Mouse (Mus musculus): ENCODE data around the gene Nfkbiz.
"Not testable (repeated sequence)": the region's sequence is repeated elsewhere in the genome, so short reads cannot be mapped to it uniquely, and the experiment has no call there.

Nfkbiz gene

GRCm38 (mm10) chr16:55843919-55844318, 5.2 kb upstream of the Nfkbiz start:
- DNase-seq (ENCODE audit: low read depth, low spot score): no peak
- H3K27me3 ChIP-seq (ENCODE audit: control insufficient read depth, insufficient read depth, low read length, poor library complexity, severe bottlenecking): no peaks in the 10 kb centered on the region
- peaks cover 10% of the 10 kb centered on the region; the same call in 1 of the 2 replicates for H3K36me3 ChIP-seq (ENCODE audit: control insufficient read depth, insufficient read depth, low read length, poor library complexity, severe bottlenecking)

DNA sequence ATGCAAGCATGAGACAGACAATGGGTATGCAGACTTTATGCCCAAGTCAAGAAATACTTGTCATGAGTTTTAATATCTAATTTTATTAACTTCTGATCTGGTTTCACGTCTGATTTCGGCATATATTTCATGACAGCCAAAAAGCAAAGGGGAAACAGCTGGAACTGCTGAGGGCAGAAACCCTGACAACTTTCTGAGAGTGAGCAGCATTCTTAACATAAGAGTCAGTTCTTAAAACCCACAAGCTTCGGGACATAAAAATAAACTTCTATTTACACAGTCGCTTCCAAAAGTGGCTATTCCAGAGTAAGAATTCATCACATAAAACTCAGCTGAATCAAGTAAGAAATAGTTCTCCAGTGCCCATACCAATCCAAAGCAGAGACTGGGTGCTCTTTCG, 4.4 kb upstream of the Nfkbiz start:
- DNase-seq (ENCODE audit: low read depth, low spot score): no peak
- peaks cover 10% of the 10 kb centered on the region; the same call in 1 of the 2 replicates for H3K36me3 ChIP-seq (ENCODE audit: control insufficient read depth, insufficient read depth, low read length, poor library complexity, severe bottlenecking)
- no peaks in the 10 kb centered on the region for H3K27me3 ChIP-seq (ENCODE audit: control insufficient read depth, insufficient read depth, low read length, poor library complexity, severe bottlenecking)

GRCm38 (mm10) chr16:55841506-55841905, 2.8 kb upstream of the Nfkbiz start:
- no peak for DNase-seq (ENCODE audit: low read depth, low spot score)
- Histone ChIP-seq H3K36me3 (ENCODE audit: control insufficient read depth, insufficient read depth, low read length, poor library complexity, severe bottlenecking) (peaks cover 10% of the 10 kb centered on the region; the same call in 1 of the 2 replicates), H3K27me3 (ENCODE audit: control insufficient read depth, insufficient read depth, low read length, poor library complexity, severe bottlenecking) (no peaks in the 10 kb centered on the region)

- no peaks in the 10 kb centered on the region for H3K27me3 ChIP-seq (ENCODE audit: control insufficient read depth, insufficient read depth, low read length, poor library complexity, severe bottlenecking)
- DNase-seq (ENCODE audit: low read depth, low spot score): no peak
- H3K36me3 ChIP-seq (ENCODE audit: control insufficient read depth, insufficient read depth, low read length, poor library complexity, severe bottlenecking): peaks cover 3% of the 10 kb centered on the region; the same call in 1 of the 2 replicates
Observed at GRCm38 (mm10) chr16:55838129-55838509, 580 bp downstream of the Nfkbiz start.

- not testable (repeated sequence) for H3K36me3 ChIP-seq (ENCODE audit: control insufficient read depth, insufficient read depth, low read length, poor library complexity, severe bottlenecking); DNase-seq (ENCODE audit: low read depth, low spot score); H3K27me3 ChIP-seq (ENCODE audit: control insufficient read depth, insufficient read depth, low read length, poor library complexity, severe bottlenecking)
Observed at GRCm38 (mm10) chr16:55837653-55838052, 1.0 kb downstream of the Nfkbiz start.

DNA sequence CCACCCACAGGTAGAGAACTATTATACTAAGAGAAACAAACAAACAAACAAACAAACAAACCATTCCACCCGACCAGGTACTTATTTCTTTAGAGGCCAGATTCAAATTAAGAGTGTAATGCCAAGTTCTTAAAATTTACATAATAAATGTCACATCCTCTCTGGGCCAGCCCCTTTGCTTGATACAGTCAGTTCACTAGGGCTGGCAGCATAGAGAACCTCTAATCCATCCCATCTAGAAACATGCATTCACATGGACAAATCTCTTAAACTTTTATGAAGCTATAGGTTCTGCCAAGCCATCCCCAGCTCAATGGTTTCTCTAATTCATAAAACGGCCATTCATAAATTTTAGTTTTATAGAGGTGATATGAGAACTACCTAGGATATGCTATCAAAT, 1.5 kb downstream of the Nfkbiz start:
- DNase-seq (ENCODE audit: low read depth, low spot score): peak; percentile 49

DNA sequence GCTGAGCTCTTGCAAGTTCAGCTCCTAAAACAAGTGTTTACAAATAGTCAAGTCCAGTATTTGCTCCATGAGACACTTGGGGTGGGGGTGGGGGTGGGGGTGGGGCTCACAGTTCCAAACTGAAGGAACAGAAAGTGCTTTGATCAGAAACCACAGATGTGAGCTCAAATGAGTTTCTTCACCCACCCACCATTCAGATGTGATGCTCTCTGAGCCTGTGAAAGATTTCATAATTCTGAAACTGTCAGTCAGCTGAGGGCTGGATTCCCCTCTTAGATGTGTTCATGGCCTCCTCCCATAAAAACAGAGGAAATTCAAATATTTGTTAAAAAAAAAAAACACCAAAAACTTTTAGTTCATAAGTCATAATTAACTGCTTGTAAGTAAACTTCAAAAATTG, 2.9 kb downstream of the Nfkbiz start:
- H3K36me3 ChIP-seq (ENCODE audit: control insufficient read depth, insufficient read depth, low read length, poor library complexity, severe bottlenecking): no peaks in the 10 kb centered on the region
- no peaks in the 10 kb centered on the region for H3K27me3 ChIP-seq (ENCODE audit: control insufficient read depth, insufficient read depth, low read length, poor library complexity, severe bottlenecking)
- DNase-seq (ENCODE audit: low read depth, low spot score): no peak

More for the DNA sequence above, 1.5 kb downstream of the Nfkbiz start:
- Histone ChIP-seq H3K36me3 (ENCODE audit: control insufficient read depth, insufficient read depth, low read length, poor library complexity, severe bottlenecking) (no peaks in the 10 kb centered on the region), H3K27me3 (ENCODE audit: control insufficient read depth, insufficient read depth, low read length, poor library complexity, severe bottlenecking) (no peaks in the 10 kb centered on the region)

DNA sequence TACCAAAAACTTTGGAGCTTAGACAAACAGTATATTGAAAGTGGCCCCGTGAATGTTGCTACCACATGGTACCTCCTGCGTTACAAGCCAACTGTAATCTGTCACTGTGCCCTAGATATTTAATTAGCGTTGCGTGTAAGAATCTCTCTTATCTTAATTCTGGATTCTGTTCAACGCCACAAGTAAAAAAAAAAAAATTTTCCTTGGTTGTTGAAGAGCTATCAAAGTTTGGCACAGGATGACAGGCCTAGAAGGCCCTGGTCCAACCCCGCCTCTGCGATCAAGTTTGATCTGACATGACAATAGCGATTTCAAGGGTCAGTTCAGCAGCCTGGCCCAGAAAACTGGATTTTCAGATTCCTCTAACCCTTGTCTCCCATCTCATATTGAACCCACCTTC, 6.1 kb downstream of the Nfkbiz start:
- no peak for DNase-seq (ENCODE audit: low read depth, low spot score)
- H3K27me3 ChIP-seq (ENCODE audit: control insufficient read depth, insufficient read depth, low read length, poor library complexity, severe bottlenecking): no peaks in the 10 kb centered on the region
- H3K36me3 ChIP-seq (ENCODE audit: control insufficient read depth, insufficient read depth, low read length, poor library complexity, severe bottlenecking): no peaks in the 10 kb centered on the region

DNA sequence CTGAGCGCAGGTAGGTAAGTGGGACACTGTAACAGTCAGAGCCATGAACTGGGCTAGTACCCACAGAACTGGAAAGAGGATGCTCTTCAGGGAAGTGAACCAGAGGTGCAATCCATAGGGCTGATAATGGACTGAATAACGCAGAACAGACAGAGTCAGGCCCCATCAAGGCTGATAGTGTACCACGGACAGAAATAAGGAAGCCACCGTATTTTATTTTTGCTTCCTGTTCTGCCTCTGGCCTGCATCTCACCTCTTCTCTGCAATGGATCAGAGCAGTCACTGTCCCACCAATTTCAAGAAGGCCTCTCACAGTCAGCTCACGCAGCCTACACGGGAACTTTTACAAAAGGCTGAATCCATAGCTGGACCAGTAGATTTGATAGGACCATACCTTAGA, 6.7 kb downstream of the Nfkbiz start:
- Histone ChIP-seq H3K27me3 (ENCODE audit: control insufficient read depth, insufficient read depth, low read length, poor library complexity, severe bottlenecking) (no peaks in the 10 kb centered on the region), H3K36me3 (ENCODE audit: control insufficient read depth, insufficient read depth, low read length, poor library complexity, severe bottlenecking) (no peaks in the 10 kb centered on the region)
- DNase-seq (ENCODE audit: low read depth, low spot score): no peak

- H3K27me3 ChIP-seq (ENCODE audit: control insufficient read depth, insufficient read depth, low read length, poor library complexity, severe bottlenecking): no peaks in the 10 kb centered on the region
- no peaks in the 10 kb centered on the region for H3K36me3 ChIP-seq (ENCODE audit: control insufficient read depth, insufficient read depth, low read length, poor library complexity, severe bottlenecking)
- no peak for DNase-seq (ENCODE audit: low read depth, low spot score)
Observed at GRCm38 (mm10) chr16:55831451-55831850, 7.2 kb downstream of the Nfkbiz start.

DNA sequence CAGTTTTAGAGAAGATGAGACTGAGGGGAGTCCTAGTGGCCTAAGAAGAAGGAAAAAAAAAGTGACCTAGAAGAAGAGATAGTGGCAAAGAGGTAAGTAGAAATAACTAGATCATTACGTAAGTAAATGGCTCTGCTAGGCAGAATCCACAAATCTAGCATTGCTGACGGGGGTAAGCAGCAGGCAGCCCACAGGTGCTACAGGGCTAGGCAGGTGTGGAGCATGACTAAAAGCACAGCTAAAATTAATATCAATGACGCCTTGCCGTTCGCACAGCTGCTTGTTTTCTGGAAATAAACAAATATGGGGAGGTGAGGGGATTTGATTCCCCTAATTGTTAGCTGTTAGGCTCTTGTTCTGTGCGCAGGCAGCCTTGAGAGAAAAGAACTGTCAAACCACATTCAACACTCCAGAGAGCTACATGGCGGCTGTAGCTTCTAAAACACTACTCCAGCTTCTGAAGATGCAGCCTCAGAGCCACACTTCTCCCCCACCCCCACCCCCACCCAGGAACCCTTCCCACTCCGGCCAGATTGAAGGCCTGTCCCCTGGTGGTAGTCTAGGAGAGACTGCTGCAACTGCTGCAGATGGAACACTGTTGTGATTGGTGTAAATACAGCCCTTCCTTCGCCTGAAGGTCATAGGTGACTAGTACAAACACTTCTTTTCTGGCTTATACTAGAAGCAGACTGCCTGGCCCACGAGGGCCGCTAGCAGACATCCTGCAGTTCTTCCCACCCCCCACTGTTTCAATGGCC, 15.1 kb downstream of the Nfkbiz start:
- Histone ChIP-seq H3K36me3 (ENCODE audit: control insufficient read depth, insufficient read depth, low read length, poor library complexity, severe bottlenecking) (peaks cover 3% of the 10 kb centered on the region), H3K27me3 (ENCODE audit: control insufficient read depth, insufficient read depth, low read length, poor library complexity, severe bottlenecking) (no peaks in the 10 kb centered on the region)
- no peak for DNase-seq (ENCODE audit: low read depth, low spot score)

DNA sequence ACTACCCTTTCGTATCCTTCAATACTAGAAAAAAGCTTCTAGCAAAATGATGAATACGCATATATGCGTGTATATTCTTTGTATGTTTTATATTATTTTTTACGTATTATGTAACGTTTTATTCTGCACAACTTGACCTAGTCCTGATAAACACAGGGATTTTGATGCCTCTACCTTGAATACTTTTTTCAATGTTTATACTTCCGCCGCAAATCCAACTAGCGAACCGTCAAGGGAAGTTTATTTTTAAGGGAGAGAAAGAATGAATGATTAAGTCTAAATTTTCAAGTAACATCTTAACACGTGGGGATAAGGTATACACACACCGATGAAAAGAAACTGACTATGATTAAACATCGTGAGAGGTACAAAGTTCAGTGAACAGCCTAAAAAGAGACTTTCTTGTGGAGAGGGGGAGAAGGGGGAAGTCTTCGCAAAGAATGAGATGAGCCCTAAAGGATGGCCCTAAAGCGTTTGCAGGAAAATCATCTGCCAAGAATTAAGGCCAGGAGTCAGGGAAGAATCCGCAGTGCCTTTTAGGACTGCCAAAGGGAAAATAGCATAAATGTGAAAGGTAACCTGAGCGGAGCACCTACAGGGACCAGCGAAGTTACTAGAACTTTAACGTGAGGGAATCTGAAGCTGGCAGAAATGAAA, 15.8 kb downstream of the Nfkbiz start:
- Histone ChIP-seq H3K27me3 (ENCODE audit: control insufficient read depth, insufficient read depth, low read length, poor library complexity, severe bottlenecking) (no peaks in the 10 kb centered on the region), H3K36me3 (ENCODE audit: control insufficient read depth, insufficient read depth, low read length, poor library complexity, severe bottlenecking) (peaks cover 8% of the 10 kb centered on the region)
- no peak for DNase-seq (ENCODE audit: low read depth, low spot score)

- Histone ChIP-seq H3K27me3 (ENCODE audit: control insufficient read depth, insufficient read depth, low read length, poor library complexity, severe bottlenecking) (no peaks in the 10 kb centered on the region), H3K36me3 (ENCODE audit: control insufficient read depth, insufficient read depth, low read length, poor library complexity, severe bottlenecking) (peaks cover 12% of the 10 kb centered on the region)
- DNase-seq (ENCODE audit: low read depth, low spot score): peak; percentile 90
Observed at GRCm38 (mm10) chr16:55821997-55822740, 16.5 kb downstream of the Nfkbiz start.

DNA sequence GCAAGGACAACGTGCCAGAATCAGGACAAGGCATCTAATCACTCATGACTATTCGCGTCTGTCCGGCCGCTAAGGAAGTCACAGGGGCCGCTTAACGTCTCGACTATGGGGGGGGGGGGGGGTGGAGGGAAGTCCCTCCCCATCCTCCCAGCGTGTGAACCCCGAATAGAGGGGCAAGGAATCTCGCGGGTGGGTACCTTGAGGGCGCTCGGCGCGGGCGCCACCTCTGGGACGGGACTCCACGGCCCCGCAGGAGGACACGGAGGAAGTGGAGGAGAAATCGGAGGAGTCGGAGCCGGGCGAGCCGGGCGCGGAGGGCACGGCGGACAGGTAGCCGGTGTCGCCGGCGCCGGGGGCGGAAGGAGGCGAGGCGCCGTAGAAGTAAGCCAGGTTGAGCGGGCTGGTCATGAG, 17.1 kb downstream of the Nfkbiz start:
- DNase-seq (ENCODE audit: low read depth, low spot score): peak; percentile 68
- Histone ChIP-seq H3K27me3 (ENCODE audit: control insufficient read depth, insufficient read depth, low read length, poor library complexity, severe bottlenecking) (no peaks in the 10 kb centered on the region), H3K36me3 (ENCODE audit: control insufficient read depth, insufficient read depth, low read length, poor library complexity, severe bottlenecking) (peaks cover 12% of the 10 kb centered on the region)

All from splenic B cell, adult 2 months (primary cell).